Mouse (Mus musculus) embryo, embryonic 10 days (tissue): Measurements from ENCODE around the gene Flt3l.
"Not testable (repeated sequence)": the region's sequence is repeated elsewhere in the genome, so short reads cannot be mapped to it uniquely, and the experiment has no call there.

Experiments used
- DNase-seq: peaks from one replicate; pipeline ENCODE4 v3.0.0-alpha.2; 2015; ENCODE audit warnings: low spot score

Gene Flt3l

DNA sequence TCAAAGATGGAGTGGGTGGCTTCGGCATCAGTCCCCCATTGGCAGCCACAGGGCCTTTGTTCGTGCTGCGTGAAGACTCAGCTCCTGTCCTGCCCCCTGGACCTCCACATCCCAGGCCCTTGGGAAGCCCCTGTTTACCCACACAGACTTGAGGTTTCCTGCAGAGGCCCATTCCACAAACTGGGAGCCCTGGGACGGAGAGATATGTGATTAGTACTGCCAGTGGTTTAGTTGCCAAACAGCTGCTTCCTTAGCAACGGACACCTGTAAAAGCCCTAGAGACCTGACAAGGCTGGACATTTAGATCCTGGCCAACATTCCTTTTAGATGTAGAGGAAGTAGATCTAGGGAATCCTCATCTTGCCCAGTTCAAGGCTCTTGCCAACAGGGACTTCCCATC is 5.7 kb upstream of the Flt3l start:
- no peak for DNase-seq

DNA sequence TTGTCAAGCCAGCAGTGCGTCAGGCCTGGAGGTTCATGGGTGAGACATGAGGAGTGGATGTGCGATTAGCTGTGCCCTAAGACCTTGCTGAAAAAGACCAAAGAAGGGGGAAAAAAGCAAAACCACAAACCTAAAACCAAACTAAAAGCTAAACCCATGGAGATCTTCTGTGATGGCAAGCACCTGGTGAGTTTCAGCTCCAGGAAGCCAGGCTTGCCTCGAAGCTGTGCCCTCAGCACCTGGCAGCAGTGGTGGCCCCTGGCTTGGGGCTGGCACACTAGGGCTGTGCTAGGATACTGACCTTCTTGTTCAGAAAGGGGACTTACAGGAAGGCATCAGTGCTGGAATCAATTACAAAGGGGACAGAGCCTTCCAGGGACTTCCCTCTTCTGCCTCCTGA is 5.1 kb upstream of the Flt3l start:
- DNase-seq, result no peak

GRCm38 (mm10) chr7:45139904-45140723 is 3.9 kb upstream of the Flt3l start:
- no peak for DNase-seq

DNA sequence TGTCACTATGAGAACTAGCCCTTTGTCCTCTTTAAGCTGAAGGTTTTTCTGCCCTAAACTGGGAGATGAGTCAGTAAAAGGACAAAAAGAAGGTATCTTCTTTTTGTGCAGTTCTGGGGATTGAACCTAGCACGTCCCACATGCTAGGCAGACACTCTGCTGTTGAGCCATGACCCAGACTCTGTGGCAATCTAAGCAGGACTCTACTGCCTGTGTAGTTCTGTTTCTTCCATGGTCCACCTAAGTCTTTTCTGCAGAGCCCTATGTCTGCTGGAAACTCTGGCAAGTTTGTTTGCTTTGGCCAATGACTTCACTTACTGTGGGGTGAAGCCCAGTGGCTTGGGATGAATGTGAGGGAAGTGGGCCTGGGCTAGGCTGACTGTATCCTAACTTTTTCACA is 2.2 kb upstream of the Flt3l start:
- DNase-seq, result no peak

GRCm38 (mm10) chr7:45137171-45138006 is 1.2 kb upstream of the Flt3l start:
- no peak for DNase-seq

GRCm38 (mm10) chr7:45135370-45135769 is 862 bp downstream of the Flt3l start:
- DNase-seq, result no peak

DNA sequence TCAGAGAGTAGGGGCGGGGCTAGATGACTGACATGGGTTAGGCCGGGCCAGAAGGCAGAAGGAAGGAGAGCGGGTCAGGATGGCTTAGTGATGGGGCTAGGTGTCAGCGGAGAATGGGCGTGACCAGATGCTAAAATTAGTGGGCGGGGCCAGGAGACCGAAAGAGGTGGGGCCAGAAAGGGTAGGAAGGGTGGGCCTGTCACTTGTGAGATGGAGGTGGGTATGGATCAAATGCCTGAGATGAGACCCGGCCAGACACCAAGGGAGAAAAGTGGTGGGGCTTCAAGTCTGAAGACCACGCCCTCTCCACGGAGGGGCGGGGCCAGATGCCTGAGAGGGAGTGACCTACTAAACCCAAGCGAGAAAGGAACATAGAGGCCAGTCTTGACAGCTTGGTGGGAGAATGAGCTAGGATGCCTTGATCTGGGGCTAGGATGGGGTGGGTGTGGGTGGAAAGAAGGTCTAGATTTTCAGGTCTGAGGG is 1.6 kb downstream of the Flt3l start:
- DNase-seq, result peak; percentile 67

DNA sequence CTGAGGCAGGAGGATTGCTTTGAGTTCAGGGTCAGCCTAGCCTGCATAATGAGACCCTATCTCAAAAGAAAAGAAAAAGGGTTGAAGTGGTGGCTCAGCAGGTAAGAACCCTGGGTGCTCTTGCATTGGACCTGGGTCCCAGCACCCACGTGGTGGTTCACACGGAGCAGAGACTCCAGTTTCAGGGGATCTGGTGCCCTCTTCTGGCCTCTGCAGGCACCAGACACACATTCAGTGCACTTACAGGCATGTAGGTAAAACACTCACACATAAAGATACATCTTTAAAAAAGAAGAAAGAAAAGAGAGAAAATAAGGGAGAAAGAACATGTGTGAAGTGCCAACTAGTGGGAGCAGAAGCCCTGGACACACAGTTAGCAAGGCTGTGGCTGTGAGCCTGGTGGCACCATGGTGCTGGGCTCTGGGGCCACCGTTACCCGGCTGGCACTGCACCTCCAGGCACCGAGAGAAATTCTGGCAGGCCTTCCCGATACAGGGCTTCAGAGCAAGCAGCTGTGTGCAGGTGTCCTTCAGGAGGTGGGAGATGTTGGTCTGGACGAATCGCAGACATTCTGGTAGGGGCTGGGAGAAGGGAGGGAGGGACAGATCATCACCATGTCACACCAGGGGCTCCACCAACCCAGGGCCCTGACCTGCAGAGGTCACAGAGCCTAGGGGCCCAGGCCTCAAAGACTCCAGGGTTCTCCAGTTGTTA is 2.6 kb downstream of the Flt3l start:
- no peak for DNase-seq

- DNase-seq, result no peak
Observed at GRCm38 (mm10) chr7:45131850-45132249, 4.4 kb downstream of the Flt3l start.

GRCm38 (mm10) chr7:45129776-45130512 is 6.3 kb downstream of the Flt3l start:
- no peak for DNase-seq

DNA sequence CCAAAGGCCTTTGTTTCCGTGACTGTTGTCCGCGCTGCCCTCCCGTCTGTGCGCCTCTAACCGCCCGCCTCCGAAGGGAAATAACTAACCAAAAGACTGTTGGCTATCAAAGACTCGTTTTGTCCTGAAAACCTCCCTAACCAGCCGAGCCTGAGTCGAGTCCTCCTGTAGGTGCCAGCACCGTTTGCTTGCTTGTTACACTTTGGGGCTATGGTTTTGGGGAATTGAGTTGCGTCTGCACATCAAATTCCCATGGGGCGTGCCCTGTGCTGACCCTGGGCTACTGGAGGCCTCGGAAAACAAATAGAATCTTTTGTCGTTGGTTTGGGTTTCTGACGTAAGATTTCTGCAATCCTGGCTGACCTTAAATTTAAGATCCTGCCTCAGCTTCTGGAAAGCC is 6.9 kb downstream of the Flt3l start:
- peak; percentile 77 for DNase-seq

- DNase-seq, result peak; percentile 99
Observed at GRCm38 (mm10) chr7:45128624-45129246, 7.5 kb downstream of the Flt3l start, which contains the start of gene Rpl13a. TSS of gene Rpl13a (minus strand) at chr7:45128761.

DNA sequence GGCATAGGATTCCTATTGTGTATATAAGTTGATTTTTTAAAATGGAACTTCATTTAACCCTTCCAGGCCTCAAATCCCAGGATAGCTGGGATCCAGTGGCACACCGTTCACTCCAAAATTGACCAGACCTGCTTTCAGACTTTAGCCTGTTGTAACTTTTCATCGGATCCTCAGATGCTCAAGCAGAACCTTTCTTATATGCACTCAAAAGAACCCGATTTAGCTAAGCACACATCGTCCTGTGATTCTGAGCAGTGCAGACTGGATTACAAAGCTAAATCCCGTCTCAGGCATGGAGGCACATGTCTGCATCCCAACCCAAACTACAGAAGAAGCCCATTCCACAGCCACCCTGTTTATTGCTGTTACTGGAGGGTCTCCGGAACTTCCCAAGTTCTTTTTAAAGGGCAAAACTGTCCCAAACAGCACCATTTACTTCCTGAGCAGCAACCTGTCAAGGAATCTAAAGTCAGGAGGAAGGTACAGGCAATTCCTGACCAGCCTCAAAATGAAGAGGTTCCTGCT is 8.5 kb downstream of the Flt3l start:
- DNase-seq, result no peak

- DNase-seq, result no peak
Observed at GRCm38 (mm10) chr7:45126844-45127699, 9.2 kb downstream of the Flt3l start.

DNA sequence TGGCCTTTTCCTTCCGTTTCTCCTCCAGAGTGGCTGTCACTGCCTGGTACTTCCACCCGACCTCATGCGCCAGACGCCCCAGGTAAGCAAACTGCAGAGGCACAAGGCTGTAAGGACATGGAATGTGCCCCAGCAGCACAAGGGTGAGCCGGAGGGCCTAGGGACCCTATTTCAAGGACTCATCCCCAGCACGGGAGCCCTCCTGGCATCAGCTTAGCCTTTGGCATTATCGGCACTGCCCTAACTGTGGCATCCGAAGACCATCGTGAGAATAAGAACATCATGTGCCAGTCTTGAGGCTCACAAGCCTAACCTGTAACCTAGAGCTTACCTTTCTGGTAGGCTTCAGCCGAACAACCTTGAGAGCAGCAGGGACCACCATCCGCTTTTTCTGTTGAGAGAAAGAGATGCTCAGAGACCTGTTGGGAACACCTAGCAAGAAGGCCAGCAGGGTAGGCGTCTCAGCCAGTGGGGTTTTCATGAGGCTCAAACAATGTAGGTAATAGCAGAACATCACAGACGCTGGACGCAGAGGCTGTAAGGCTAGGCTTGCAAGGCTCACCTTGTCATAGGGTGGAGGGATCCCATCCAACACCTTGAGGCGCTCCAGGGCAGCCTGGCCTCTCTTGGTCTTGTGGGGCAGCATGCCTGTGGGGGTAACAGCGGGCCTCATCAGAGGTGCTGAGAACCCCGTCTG is 9.9 kb downstream of the Flt3l start:
- no peak for DNase-seq

- not testable (repeated sequence) for DNase-seq
Observed at GRCm38 (mm10) chr7:45125649-45126048, 10.6 kb downstream of the Flt3l start.

GRCm38 (mm10) chr7:45125144-45125600 is 11.1 kb downstream of the Flt3l start:
- peak; percentile 81 for DNase-seq

GRCm38 (mm10) chr7:45124224-45125143 is 11.7 kb downstream of the Flt3l start, which contains the start of gene Rps11:
TSS of gene Rps11 (minus strand) at chr7:45124439.
- DNase-seq, result peak; percentile 100
